Mouse (Mus musculus): ENCODE data around the gene Fthl17e.

GRCm38 (mm10) chrX:9062101-9062500 is 28.8 kb downstream of the Fthl17e start:
- TF ChIP-seq CHD2 (IDR thresholded peaks at IDR 0.05; ENCODE audit: low read depth, low read length) (no peak), ZC3H11A (IDR thresholded peaks at IDR 0.05; ENCODE audit: borderline replicate concordance, low read depth, low read length) (no peak)
